ENCODE assay signal across 28 mouse cellular contexts in the genomic region with DNA sequence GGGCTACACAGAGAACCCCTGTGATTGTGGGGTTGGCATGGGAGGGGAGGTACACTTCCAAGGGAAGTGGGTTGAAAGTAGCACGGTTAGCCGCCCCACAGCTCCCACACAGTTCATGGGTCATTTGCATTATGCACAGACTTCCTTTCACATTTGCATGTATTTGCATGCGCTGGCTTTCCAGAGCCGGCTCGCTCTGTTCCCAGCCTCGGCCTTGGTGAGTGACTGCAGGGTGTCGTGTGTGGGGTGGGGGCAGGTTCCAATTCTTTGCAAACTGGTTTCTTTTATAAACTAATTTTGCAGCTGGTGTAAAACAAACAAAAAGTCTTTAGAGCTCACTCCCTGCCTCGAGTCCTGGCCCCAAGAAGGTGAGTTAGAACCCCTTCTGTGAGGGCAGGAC. TPM values are rescaled to one million over a fixed set of nuclear protein-coding genes. Genes with fewer than 3 reads are reported as not detected.
DNase-seq lines count a peak whose midpoint lies in the region; TF ChIP-seq lines count a peak whose summit lies in the region.
"Had no signal": no experiment of that assay in that cellular context is flagged by ENCODE, and none has a peak within 500 bp of the region (broad histone marks: within the 10 kb centered on the region; RNA-seq: fewer than 3 reads in every experiment).

No protein-coding gene starts in this region.

- peak overlapping the region; percentile 71 for H3K27ac ChIP-seq in ES-Bruce4 (ENCODE audit: insufficient read depth, low read length)
- H3K27ac ChIP-seq in limb, embryonic 10.5 days: no peak overlapping the region
- H3K27ac ChIP-seq: embryonic facial prominence, embryonic 12.5 days; heart, embryonic 13.5 days; layer of hippocampus, adult 2 months; left cerebral cortex, adult 2 months; liver, embryonic 12.5 days; macrophage; midbrain, embryonic 15.5 days; neural tube, embryonic 15.5 days; stomach, embryonic 15.5 days had no signal

- no peak for TF ChIP-seq POLR2A in ES-Bruce4 (IDR thresholded peaks at IDR 0.05; ENCODE audit: insufficient read depth, low read length)
- no peak for TF ChIP-seq POLR2A in brain, embryonic 14.5 days (IDR thresholded peaks at IDR 0.05; ENCODE audit: borderline replicate concordance, extremely low read depth, insufficient read depth, insufficient read length, poor library complexity, severe bottlenecking)

- TF ChIP-seq EP300 in ES-Bruce4 (IDR thresholded peaks at IDR 0.05; ENCODE audit: insufficient read depth, low read depth, low read length): peak; percentile 96

- no peak overlapping the region for H3K4me3 ChIP-seq in ES-Bruce4 (ENCODE audit: low read depth, low read length)
- H3K4me3 ChIP-seq in limb, embryonic 10.5 days: no peak overlapping the region
- H3K4me3 ChIP-seq: embryonic facial prominence, embryonic 12.5 days; heart, embryonic 13.5 days; layer of hippocampus, adult 2 months; left cerebral cortex, adult 2 months; liver, embryonic 12.5 days; midbrain, embryonic 15.5 days; neural tube, embryonic 15.5 days; stomach, embryonic 15.5 days had no signal

- no peaks in the 10 kb centered on the region for H3K36me3 ChIP-seq in ES-Bruce4 (ENCODE audit: control insufficient read depth, insufficient read depth, low read length, poor library complexity, severe bottlenecking)
- H3K36me3 ChIP-seq in limb, embryonic 10.5 days: no peaks in the 10 kb centered on the region
- H3K36me3 ChIP-seq: embryonic facial prominence, embryonic 12.5 days; heart, embryonic 13.5 days; liver, embryonic 12.5 days; midbrain, embryonic 15.5 days; neural tube, embryonic 15.5 days; stomach, embryonic 15.5 days had no signal

- peak; percentile 35 to 47 for DNase-seq in kidney, postnatal 4 days
- no peak for DNase-seq in kidney, postnatal 25 days
- peak; percentile 30 to 43 for DNase-seq in B cell, adult 2 months
- DNase-seq in brain, embryonic 14.5 days (ENCODE audit: low read depth): peak; percentile 65
- no peak for DNase-seq in limb, embryonic 10.5 days (ENCODE audit: low spot score)
- no peak for DNase-seq in thymus, postnatal 0 days (ENCODE audit: low spot score)
- DNase-seq: adrenal gland, postnatal 10 days; cerebellum, adult 11 months; cerebellum, adult 9-10 months; cerebellum, postnatal 36 days; embryo, embryonic 11 days; gastrocnemius, postnatal 10 days; heart, postnatal 10 days; kidney, postnatal 14 days; liver, postnatal 0 days; retina, postnatal 1 day; right cerebral cortex, postnatal 14 days; thymus, postnatal 25 days had no signal

- H3K27me3 ChIP-seq in ES-Bruce4 (ENCODE audit: control insufficient read depth, insufficient read depth, low read length, poor library complexity, severe bottlenecking): no peaks in the 10 kb centered on the region
- no peaks in the 10 kb centered on the region for H3K27me3 ChIP-seq in limb, embryonic 10.5 days (ENCODE audit: low read depth, poor library complexity, severe bottlenecking)
- H3K27me3 ChIP-seq: embryonic facial prominence, embryonic 12.5 days; midbrain, embryonic 15.5 days; neural tube, embryonic 15.5 days; stomach, embryonic 15.5 days had no signal

- no peak for TF ChIP-seq CTCF in ES-Bruce4 (IDR thresholded peaks at IDR 0.05; ENCODE audit: low read depth, low read length)
- TF ChIP-seq CTCF in brain, embryonic 14.5 days (IDR thresholded peaks at IDR 0.05; ENCODE audit: borderline replicate concordance, extremely low read depth, insufficient read depth, insufficient read length): no peak

- no peaks in the 10 kb centered on the region for H3K9me3 ChIP-seq in ES-Bruce4 (replicated peaks; ENCODE audit: control insufficient read depth, insufficient read depth, low read length, poor library complexity, severe bottlenecking)
- no peaks in the 10 kb centered on the region for H3K9me3 ChIP-seq in limb, embryonic 10.5 days (replicated peaks)
- H3K9me3 ChIP-seq: heart, embryonic 13.5 days; liver, embryonic 12.5 days; midbrain, embryonic 15.5 days; neural tube, embryonic 15.5 days; stomach, embryonic 15.5 days had no signal

- H3K4me1 ChIP-seq in ES-Bruce4 (ENCODE audit: control insufficient read depth, insufficient read depth, low read length): peaks cover 10% of the 10 kb centered on the region
- peaks cover 16% of the 10 kb centered on the region for H3K4me1 ChIP-seq in limb, embryonic 10.5 days
- H3K4me1 ChIP-seq: liver, embryonic 12.5 days had no signal

- no peak overlapping the region for H3K9ac ChIP-seq in ES-Bruce4 (ENCODE audit: low read depth, poor library complexity, severe bottlenecking)
- H3K9ac ChIP-seq: embryonic facial prominence, embryonic 12.5 days; heart, embryonic 13.5 days; liver, embryonic 12.5 days; liver, postnatal 0 days; midbrain, embryonic 15.5 days; neural tube, embryonic 15.5 days; stomach, embryonic 15.5 days had no signal

- 49% methylated on average over 8 of the region's 8 CpGs for WGBS in limb, embryonic 10.5 days

RNA-seq across cellular contexts. Expression of a gene that starts 34.4 kb away (rescaled TPM):
- 31.6 and 38.7 TPM in 2 replicates for polyA plus RNA-seq in ES-Bruce4 (2011; ENCODE audit: insufficient read depth, insufficient read length, low read depth, missing spikeins)
- 117 and 154 TPM in 2 replicates for polyA plus RNA-seq in brain, embryonic 14.5 days (2012; rRNA removed)
- polyA plus RNA-seq in limb, embryonic 10.5 days (2016; fragmentation: Nextera tagmentation; extraction: Ambion mirVana): 17.9 and 20.2 TPM in 2 replicates
- polyA plus RNA-seq in thymus, postnatal 0 days (2015; fragmentation: Nextera tagmentation; extraction: Ambion mirVana): 11.1 and 13.8 TPM in 2 replicates

Comparison
In these comparisons a context has a peak if more than half of its experiments do, and no peak if none do; other contexts are left out.
1. DNase-seq: peak in kidney, postnatal 4 days (2 of 2), B cell, adult 2 months (2 of 2) and brain, embryonic 14.5 days (single experiment); none in kidney, postnatal 25 days (0 of 2), limb, embryonic 10.5 days (single experiment) and thymus, postnatal 0 days (single experiment).